Mouse (Mus musculus) layer of hippocampus, adult 11-12 months (tissue): Measurements from ENCODE around the gene Ano10.
A peak's percentile ranks its signal among the peaks of the same experiment; 100 is the strongest.
"Not testable (repeated sequence)": the region's sequence is repeated elsewhere in the genome, so short reads cannot be mapped to it uniquely, and the experiment has no call there.

Experiments used
- DNase-seq: peaks from one replicate; pipeline ENCODE4 v3.0.0; 2022; ENCODE audit warnings: low spot score

Ano10 gene

GRCm38 (mm10) chr9:122195042-122195682 is 99.1 kb downstream of the Ano10 start:
- no peak for DNase-seq

GRCm38 (mm10) chr9:122193823-122194222 is 100.4 kb downstream of the Ano10 start:
- no peak for DNase-seq

DNA sequence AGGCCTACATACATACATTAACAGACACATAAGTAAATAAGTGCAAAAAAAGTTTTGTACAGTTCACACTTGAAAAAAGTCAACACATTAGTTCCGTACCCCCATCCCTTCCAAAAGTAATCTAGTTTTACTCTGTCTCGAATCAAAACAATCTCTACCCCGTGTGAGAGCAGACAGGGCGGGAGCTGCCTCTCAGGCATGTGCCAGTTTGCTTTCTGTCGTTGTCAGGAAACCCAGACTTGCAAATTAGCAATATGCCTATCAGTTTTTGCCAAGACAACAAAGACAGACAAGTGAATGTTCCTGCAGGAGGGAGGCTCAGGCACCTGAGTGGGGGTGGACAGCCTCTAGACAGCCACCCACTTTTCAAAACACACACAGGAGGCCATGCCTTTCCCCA is 100.9 kb downstream of the Ano10 start:
- no peak for DNase-seq

DNA sequence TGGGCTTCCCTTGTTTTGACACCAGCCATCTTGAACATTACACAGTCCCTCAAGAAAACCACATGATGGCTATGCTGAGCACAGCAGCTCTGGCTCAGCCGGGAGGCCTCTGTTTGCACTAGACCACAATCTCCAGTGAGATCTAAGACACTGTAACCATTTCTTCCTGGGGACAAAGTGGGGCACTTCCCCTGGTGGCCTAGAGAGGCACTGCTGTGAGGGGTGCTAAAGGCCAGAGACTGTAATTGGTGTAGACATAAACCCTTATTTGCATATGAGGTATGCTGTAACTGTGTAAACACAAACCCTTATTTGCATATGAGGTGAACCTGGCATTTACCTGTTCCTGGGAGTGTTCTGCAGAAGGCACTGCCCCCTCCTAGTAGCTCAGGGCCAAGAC is 105.5 kb downstream of the Ano10 start:
- no peak for DNase-seq

- no peak for DNase-seq
Measured at GRCm38 (mm10) chr9:122187451-122187921, 106.7 kb downstream of the Ano10 start.

DNA sequence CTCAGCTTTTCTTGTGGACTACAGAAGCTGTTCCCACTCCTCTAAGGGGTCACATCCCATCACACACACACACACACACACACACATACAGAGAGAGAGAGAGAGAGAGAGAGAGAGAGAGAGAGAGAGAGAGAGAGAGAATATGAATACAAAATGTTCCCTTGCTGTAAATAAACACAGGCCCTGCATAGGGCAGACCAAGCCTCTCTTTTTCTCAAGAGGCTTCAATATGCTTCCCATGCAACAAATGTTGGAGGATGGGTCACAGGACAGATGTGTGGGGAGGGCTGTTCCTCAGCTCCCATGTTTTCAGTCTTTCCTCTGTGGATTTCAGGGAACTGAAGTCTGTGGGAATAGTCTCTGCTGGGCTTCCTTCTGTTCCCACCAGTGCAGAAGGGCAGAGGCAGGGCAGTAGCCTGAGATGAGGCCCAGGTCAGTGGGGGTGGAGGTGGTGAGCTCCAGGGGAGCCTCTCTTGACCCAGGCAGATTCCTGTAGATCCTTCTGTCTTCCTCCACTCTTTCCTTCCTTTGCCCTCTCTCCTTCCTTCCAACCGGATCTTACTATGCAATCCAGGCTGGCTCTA is 107.5 kb downstream of the Ano10 start:
- DNase-seq: no peak

DNA sequence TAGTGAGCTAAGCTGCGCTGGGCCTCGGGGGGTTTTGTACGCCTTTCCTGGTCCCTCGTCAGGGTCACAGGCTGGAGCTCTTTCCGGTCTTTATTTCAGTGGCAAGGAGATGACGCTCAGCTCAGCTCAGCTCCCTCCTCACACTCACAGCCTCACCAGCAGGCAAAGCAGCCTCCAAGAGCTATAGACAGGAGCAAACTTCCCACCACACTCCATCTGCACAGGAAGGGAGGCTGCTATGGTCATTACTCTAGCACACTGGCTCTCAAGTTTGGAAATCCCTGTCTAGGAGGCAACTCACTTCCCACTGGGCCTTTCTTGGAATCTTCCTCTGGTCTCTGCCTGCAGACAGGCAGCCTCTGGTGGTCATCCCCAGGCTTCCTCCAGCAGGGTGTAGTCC is 108.3 kb downstream of the Ano10 start:
- DNase-seq: no peak

GRCm38 (mm10) chr9:122185061-122185460 is 109.2 kb downstream of the Ano10 start:
- DNase-seq: peak; percentile 86

DNA sequence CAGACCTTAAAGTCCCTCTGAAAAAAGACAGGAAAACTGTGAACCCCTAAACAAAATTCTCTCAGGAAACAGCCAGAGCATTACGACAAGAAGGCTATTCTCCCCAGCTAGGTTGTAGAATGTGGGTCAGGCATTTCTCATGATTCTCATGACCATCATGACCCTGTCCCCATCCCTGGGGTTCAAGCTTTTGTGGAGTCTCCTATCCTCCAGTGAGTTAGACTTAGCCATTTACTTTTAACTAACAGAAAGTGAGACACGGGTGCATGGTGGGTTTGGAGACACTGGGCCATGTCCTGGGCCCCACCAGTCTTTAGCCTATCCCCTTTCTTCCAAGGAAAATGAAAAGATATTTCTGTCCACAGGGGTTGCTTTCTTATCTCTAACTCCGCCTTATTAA is 109.9 kb downstream of the Ano10 start:
- DNase-seq: no peak

DNA sequence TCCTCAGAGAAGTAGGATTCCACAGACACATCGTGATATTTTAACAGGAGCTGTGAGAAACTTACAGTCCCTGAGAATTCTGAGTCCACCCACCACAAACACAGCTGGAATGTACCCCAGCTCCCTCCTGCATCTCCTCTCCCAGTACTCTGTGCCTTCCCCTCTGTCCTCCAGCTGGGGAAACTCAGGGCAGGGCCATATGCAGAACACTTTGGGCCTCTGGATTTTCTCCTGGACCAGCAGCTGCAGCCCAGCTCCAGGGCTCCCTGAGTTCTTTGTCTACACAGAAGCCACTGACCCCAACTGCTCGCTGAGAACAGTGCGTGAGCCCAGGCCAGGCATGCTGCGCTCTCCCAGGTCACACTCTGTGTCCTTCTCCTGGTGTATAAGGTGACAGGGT is 111.1 kb downstream of the Ano10 start:
- no peak for DNase-seq

GRCm38 (mm10) chr9:122180105-122180504 is 114.1 kb downstream of the Ano10 start:
- no peak for DNase-seq

- no peak for DNase-seq
Measured at GRCm38 (mm10) chr9:122178427-122178826, 115.8 kb downstream of the Ano10 start.

GRCm38 (mm10) chr9:122177256-122178220 is 116.7 kb downstream of the Ano10 start:
- DNase-seq: no peak

- no peak for DNase-seq
Measured at GRCm38 (mm10) chr9:122174723-122175122, 119.5 kb downstream of the Ano10 start.

- DNase-seq: no peak
Measured at GRCm38 (mm10) chr9:122173405-122174233, 120.6 kb downstream of the Ano10 start.

GRCm38 (mm10) chr9:122172612-122173186 is 121.5 kb downstream of the Ano10 start:
- DNase-seq: no peak

DNA sequence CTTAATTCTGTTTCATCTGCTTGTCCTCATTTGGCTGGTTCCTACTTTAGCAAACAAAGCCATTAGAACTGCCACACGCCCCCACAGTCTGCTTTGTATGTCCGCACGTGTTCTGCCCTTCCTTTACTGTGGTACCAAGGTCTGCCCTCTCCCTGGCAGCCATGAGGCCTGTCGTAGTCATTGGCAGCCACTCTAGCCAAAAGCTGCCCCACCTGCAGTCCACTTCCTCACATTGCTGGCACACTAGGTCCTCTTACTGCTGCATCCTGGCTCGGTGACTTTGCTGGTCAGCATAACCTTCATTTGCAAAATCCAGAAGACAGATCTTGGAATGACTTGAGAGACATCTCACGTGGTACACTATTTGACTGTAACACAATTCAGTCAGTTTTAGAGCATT is 124.3 kb downstream of the Ano10 start:
- DNase-seq: no peak

DNA sequence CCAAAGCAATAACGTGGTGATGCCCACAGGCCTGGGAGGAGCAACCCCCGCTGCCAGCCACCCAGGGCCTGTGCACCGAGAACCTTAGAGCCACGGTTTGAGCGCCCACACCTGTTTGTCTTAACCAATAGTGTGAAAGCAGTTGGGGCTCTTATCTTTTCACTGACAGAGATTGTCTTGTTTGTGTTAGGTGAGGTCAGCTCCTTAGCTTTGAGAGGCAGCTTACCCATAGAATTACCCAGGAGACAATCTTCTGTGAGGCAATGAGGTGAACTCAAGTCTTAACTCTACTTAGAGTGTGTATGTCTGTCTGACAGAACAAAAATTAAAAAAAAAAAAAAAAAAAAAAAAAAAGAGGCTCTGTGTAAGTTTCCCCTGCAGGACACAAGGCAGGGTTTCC is 126.5 kb downstream of the Ano10 start:
- DNase-seq: not testable (repeated sequence)

DNA sequence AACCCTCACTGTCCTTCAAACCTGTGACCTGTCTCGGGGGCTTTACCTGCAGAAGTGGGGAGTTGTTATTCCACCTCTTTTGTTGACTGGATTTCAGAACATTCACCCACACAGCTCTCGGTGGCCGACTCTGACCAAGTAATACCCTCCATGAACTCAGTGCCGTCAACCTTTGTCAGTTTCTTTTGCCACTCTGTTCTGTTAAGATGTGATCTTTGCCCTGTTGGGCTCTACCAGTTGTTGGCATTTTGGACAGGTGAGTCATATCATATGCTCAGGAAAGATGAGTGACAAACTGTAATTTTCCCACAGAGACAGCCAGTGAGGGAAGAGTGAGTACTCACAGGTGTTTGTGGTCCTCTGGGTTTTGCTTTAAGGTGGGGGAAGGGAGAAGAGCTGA is 129.7 kb downstream of the Ano10 start:
- no peak for DNase-seq

DNA sequence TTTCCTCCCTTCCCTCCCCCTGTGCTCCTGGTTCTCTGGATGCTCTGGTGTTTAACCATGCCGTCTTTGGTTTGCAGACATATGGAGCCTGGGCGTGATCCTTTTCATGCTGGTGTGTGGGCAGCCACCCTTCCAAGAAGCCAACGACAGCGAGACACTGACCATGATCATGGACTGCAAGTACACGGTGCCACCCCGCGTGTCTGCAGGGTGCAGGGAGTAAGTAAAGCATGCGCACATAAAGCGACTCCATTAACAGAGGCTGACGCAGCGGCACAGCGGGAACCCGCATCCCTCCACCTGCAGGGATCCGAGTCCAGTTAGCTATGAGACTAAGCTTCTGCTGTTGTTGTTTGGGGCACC is 137.2 kb downstream of the Ano10 start:
- DNase-seq: no peak

GRCm38 (mm10) chr9:122156389-122157078 is 137.7 kb downstream of the Ano10 start:
- no peak for DNase-seq
